Mouse (Mus musculus): ENCODE measurements at regions not wholly inside any gene's neighbourhood (a gene's known extent, or its start where the extent isn't known, plus 50 kb on each side); places are given as distances from the start of the nearest gene placed in this dataset.

GRCm38 (mm10) chr13:28687838-28688237, 265.7 kb downstream of the Sox4 start:
- Histone ChIP-seq H3K27ac (ENCODE audit: low read length) (no peak overlapping the region), H3K9ac (ENCODE audit: low read depth, low read length) (no peak overlapping the region), H3K4me2 (ENCODE audit: low read depth, low read length) (no peak overlapping the region), H3K27me3 (ENCODE audit: control insufficient read depth, insufficient read depth, low read depth, low read length) (no peaks in the 10 kb centered on the region), H3K4me1 (ENCODE audit: control insufficient read depth, low read depth, low read length) (no peaks in the 10 kb centered on the region), H3K9me3 (replicated peaks; ENCODE audit: control insufficient read depth, low read length) (no peaks in the 10 kb centered on the region), H3K36me3 (ENCODE audit: control insufficient read depth, insufficient read depth) (no peaks in the 10 kb centered on the region), H3K4me3 (ENCODE audit: low read depth, low read length) (no peak overlapping the region)
- 9% methylated on average over 1 of the region's 1 CpGs for WGBS (ENCODE audit: insufficient replicate concordance)
- no peak for ATAC-seq (ENCODE audit: low read depth)

GRCm38 (mm10) chr13:28684311-28684710, 269.2 kb downstream of the Sox4 start:
- no peak overlapping the region for H3K27ac ChIP-seq (ENCODE audit: low read length)
- no peaks in the 10 kb centered on the region for H3K4me1 ChIP-seq (ENCODE audit: control insufficient read depth, low read depth, low read length)
- H3K36me3 ChIP-seq (ENCODE audit: control insufficient read depth, insufficient read depth), result no peaks in the 10 kb centered on the region
- H3K9me3 ChIP-seq (replicated peaks; ENCODE audit: control insufficient read depth, low read length), result no peaks in the 10 kb centered on the region
- no peak overlapping the region for H3K4me2 ChIP-seq (ENCODE audit: low read depth, low read length)
- no peak overlapping the region for H3K4me3 ChIP-seq (ENCODE audit: low read depth, low read length)
- no peak overlapping the region for H3K9ac ChIP-seq (ENCODE audit: low read depth, low read length)
- WGBS (ENCODE audit: insufficient replicate concordance), result 61% methylated on average over 3 of the region's 3 CpGs
- ATAC-seq (ENCODE audit: low read depth), result no peak
- H3K27me3 ChIP-seq (ENCODE audit: control insufficient read depth, insufficient read depth, low read depth, low read length), result no peaks in the 10 kb centered on the region

- Histone ChIP-seq H3K27me3 (ENCODE audit: control insufficient read depth, insufficient read depth, low read depth, low read length) (no peaks in the 10 kb centered on the region), H3K9me3 (replicated peaks; ENCODE audit: control insufficient read depth, low read length) (no peaks in the 10 kb centered on the region), H3K27ac (ENCODE audit: low read length) (no peak overlapping the region), H3K36me3 (ENCODE audit: control insufficient read depth, insufficient read depth) (no peaks in the 10 kb centered on the region), H3K4me3 (ENCODE audit: low read depth, low read length) (no peak overlapping the region), H3K9ac (ENCODE audit: low read depth, low read length) (no peak overlapping the region), H3K4me1 (ENCODE audit: control insufficient read depth, low read depth, low read length) (no peaks in the 10 kb centered on the region), H3K4me2 (ENCODE audit: low read depth, low read length) (no peak overlapping the region)
- ATAC-seq (ENCODE audit: low read depth), result no peak
- WGBS (ENCODE audit: insufficient replicate concordance), result 80% methylated on average over 1 of the region's 1 CpGs
These were observed 273.2 kb downstream of the Sox4 start for GRCm38 (mm10) chr13:28680266-28680665.

- no peaks in the 10 kb centered on the region for H3K36me3 ChIP-seq (ENCODE audit: control insufficient read depth, insufficient read depth)
- H3K9me3 ChIP-seq (replicated peaks; ENCODE audit: control insufficient read depth, low read length), result no peaks in the 10 kb centered on the region
- ATAC-seq (ENCODE audit: low read depth), result no peak
- H3K4me2 ChIP-seq (ENCODE audit: low read depth, low read length), result no peak overlapping the region
- no peak overlapping the region for H3K27ac ChIP-seq (ENCODE audit: low read length)
- no peaks in the 10 kb centered on the region for H3K4me1 ChIP-seq (ENCODE audit: control insufficient read depth, low read depth, low read length)
- H3K27me3 ChIP-seq (ENCODE audit: control insufficient read depth, insufficient read depth, low read depth, low read length), result no peaks in the 10 kb centered on the region
- WGBS (ENCODE audit: insufficient replicate concordance), result 59% methylated on average over 3 of the region's 3 CpGs
- no peak overlapping the region for H3K9ac ChIP-seq (ENCODE audit: low read depth, low read length)
- H3K4me3 ChIP-seq (ENCODE audit: low read depth, low read length), result no peak overlapping the region
These were observed 279.9 kb downstream of the Sox4 start for GRCm38 (mm10) chr13:28673622-28674021.

GRCm38 (mm10) chr13:28671543-28671942, 282.0 kb downstream of the Sox4 start:
- no peak overlapping the region for H3K4me3 ChIP-seq (ENCODE audit: low read depth, low read length)
- no peak overlapping the region for H3K9ac ChIP-seq (ENCODE audit: low read depth, low read length)
- H3K4me1 ChIP-seq (ENCODE audit: control insufficient read depth, low read depth, low read length), result no peaks in the 10 kb centered on the region; the same call in 1 of the 2 replicates
- no peaks in the 10 kb centered on the region for H3K9me3 ChIP-seq (replicated peaks; ENCODE audit: control insufficient read depth, low read length)
- no peaks in the 10 kb centered on the region for H3K27me3 ChIP-seq (ENCODE audit: control insufficient read depth, insufficient read depth, low read depth, low read length)
- no peak for ATAC-seq (ENCODE audit: low read depth)
- no peak overlapping the region for H3K4me2 ChIP-seq (ENCODE audit: low read depth, low read length)
- WGBS (ENCODE audit: insufficient replicate concordance), result 71% methylated on average over 11 of the region's 11 CpGs
- no peak overlapping the region for H3K27ac ChIP-seq (ENCODE audit: low read length)
- no peaks in the 10 kb centered on the region for H3K36me3 ChIP-seq (ENCODE audit: control insufficient read depth, insufficient read depth)

- H3K4me3 ChIP-seq (ENCODE audit: low read depth, low read length), result no peak overlapping the region
- no peaks in the 10 kb centered on the region; the same call in 1 of the 2 replicates for H3K4me1 ChIP-seq (ENCODE audit: control insufficient read depth, low read depth, low read length)
- whole genome bisulfite sequencing (ENCODE audit: insufficient replicate concordance), result 31% methylated on average over 4 of the region's 4 CpGs
- ATAC-seq (ENCODE audit: low read depth), result no peak
- H3K27me3 ChIP-seq (ENCODE audit: control insufficient read depth, insufficient read depth, low read depth, low read length), result no peaks in the 10 kb centered on the region
- H3K36me3 ChIP-seq (ENCODE audit: control insufficient read depth, insufficient read depth), result no peaks in the 10 kb centered on the region
- no peak overlapping the region for H3K9ac ChIP-seq (ENCODE audit: low read depth, low read length)
- no peak overlapping the region for H3K4me2 ChIP-seq (ENCODE audit: low read depth, low read length)
- no peaks in the 10 kb centered on the region for H3K9me3 ChIP-seq (replicated peaks; ENCODE audit: control insufficient read depth, low read length)
- H3K27ac ChIP-seq (ENCODE audit: low read length), result no peak overlapping the region
These were observed 283.5 kb downstream of the Sox4 start for GRCm38 (mm10) chr13:28669832-28670585.

- no peaks in the 10 kb centered on the region for H3K9me3 ChIP-seq (replicated peaks; ENCODE audit: control insufficient read depth, low read length)
- no peaks in the 10 kb centered on the region for H3K27me3 ChIP-seq (ENCODE audit: control insufficient read depth, insufficient read depth, low read depth, low read length)
- no peak for ATAC-seq (ENCODE audit: low read depth)
- 56% methylated on average over 3 of the region's 3 CpGs for WGBS (ENCODE audit: insufficient replicate concordance)
- no peaks in the 10 kb centered on the region for H3K36me3 ChIP-seq (ENCODE audit: control insufficient read depth, insufficient read depth)
- no peak overlapping the region for H3K9ac ChIP-seq (ENCODE audit: low read depth, low read length)
- peaks cover 4% of the 10 kb centered on the region for H3K4me1 ChIP-seq (ENCODE audit: control insufficient read depth, low read depth, low read length)
- H3K4me3 ChIP-seq (ENCODE audit: low read depth, low read length), result no peak overlapping the region
- no peak overlapping the region for H3K4me2 ChIP-seq (ENCODE audit: low read depth, low read length)
- H3K27ac ChIP-seq (ENCODE audit: low read length), result no peak overlapping the region
These were observed 286.7 kb downstream of the Sox4 start for GRCm38 (mm10) chr13:28666832-28667231.

GRCm38 (mm10) chr13:28665150-28665549, 288.4 kb downstream of the Sox4 start:
- H3K4me1 ChIP-seq (ENCODE audit: control insufficient read depth, low read depth, low read length), result peaks cover 4% of the 10 kb centered on the region
- H3K27me3 ChIP-seq (ENCODE audit: control insufficient read depth, insufficient read depth, low read depth, low read length), result no peaks in the 10 kb centered on the region
- 67% methylated on average over 5 of the region's 5 CpGs for WGBS (ENCODE audit: insufficient replicate concordance)
- no peak overlapping the region for H3K4me2 ChIP-seq (ENCODE audit: low read depth, low read length)
- no peaks in the 10 kb centered on the region for H3K36me3 ChIP-seq (ENCODE audit: control insufficient read depth, insufficient read depth)
- H3K27ac ChIP-seq (ENCODE audit: low read length), result no peak overlapping the region
- no peak overlapping the region for H3K4me3 ChIP-seq (ENCODE audit: low read depth, low read length)
- H3K9ac ChIP-seq (ENCODE audit: low read depth, low read length), result no peak overlapping the region
- H3K9me3 ChIP-seq (replicated peaks; ENCODE audit: control insufficient read depth, low read length), result no peaks in the 10 kb centered on the region
- no peak for ATAC-seq (ENCODE audit: low read depth)

- no peak overlapping the region for H3K9ac ChIP-seq (ENCODE audit: low read depth, low read length)
- no peak overlapping the region for H3K27ac ChIP-seq (ENCODE audit: low read length)
- WGBS (ENCODE audit: insufficient replicate concordance), result 58% methylated on average over 4 of the region's 4 CpGs
- no peaks in the 10 kb centered on the region for H3K9me3 ChIP-seq (replicated peaks; ENCODE audit: control insufficient read depth, low read length)
- peaks cover 4% of the 10 kb centered on the region for H3K4me1 ChIP-seq (ENCODE audit: control insufficient read depth, low read depth, low read length)
- no peak for ATAC-seq (ENCODE audit: low read depth)
- H3K27me3 ChIP-seq (ENCODE audit: control insufficient read depth, insufficient read depth, low read depth, low read length), result no peaks in the 10 kb centered on the region
- H3K36me3 ChIP-seq (ENCODE audit: control insufficient read depth, insufficient read depth), result no peaks in the 10 kb centered on the region
- H3K4me2 ChIP-seq (ENCODE audit: low read depth, low read length), result no peak overlapping the region
- no peak overlapping the region for H3K4me3 ChIP-seq (ENCODE audit: low read depth, low read length)
These were observed 288.8 kb downstream of the Sox4 start for GRCm38 (mm10) chr13:28664698-28665097.
